Mouse (Mus musculus) right cerebral cortex, postnatal 36 days (tissue): ENCODE measurements at regions not wholly inside any gene's neighbourhood (a gene's known extent, or its start where the extent isn't known, plus 50 kb on each side); places are given as distances from the start of the nearest gene placed in this dataset.

Experiments used
- DNase-seq, 2 experiments: peaks; one replicate each; pipeline ENCODE4 v3.0.0; 2022; ENCODE audit warnings: low spot score in 2 of 2, mixed read lengths in 1 of 2

DNA sequence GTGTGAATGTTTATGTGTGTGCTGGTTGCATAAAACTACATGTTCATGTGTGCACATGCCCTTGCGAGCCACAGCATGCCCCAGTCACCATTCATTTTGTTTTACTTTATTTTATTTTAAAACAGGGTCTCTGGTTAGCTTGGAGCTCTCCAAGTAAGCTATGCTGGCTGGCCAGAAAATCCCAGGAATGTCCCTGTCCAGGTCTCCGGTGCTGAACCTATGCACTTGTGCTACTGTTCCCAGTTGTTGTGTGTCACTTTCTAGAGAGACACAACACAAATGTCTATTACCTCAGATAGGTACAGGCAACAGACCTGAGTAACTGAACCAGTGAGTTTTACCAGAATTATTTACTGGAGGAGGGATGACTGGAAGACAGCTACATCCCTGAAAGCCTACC lies 530.4 kb upstream of the Castor2 start:
- no peak for DNase-seq

DNA sequence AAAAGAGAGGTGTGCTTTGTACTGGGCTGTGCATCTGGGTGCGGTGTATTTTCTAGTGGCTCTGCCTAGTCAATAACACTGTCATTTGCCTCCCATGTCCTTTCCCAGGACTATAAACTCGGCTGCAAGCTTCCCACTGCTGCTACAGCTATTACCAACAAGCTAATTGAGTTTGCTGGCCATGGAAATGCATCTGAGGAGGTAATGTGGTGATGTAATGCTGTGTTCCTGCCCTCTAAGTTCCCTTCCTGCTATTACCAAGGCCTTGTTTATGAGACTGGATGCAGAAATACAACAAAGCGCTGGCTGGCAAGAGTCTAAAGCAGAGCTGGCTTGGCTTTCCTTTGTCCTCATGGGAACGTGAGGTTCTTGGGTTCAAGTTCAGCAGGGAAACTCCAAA lies 533.0 kb upstream of the Castor2 start:
- no peak for DNase-seq

GRCm38 (mm10) chr5:133550657-133551056 lies 548.9 kb upstream of the Castor2 start:
- no peak for DNase-seq

GRCm38 (mm10) chr5:133542217-133542616 lies 557.3 kb upstream of the Castor2 start:
- DNase-seq: no peak

- peak; percentile 4 to 30 for DNase-seq
Observed at GRCm38 (mm10) chr5:133532678-133533077, 566.8 kb upstream of the Castor2 start.

DNA sequence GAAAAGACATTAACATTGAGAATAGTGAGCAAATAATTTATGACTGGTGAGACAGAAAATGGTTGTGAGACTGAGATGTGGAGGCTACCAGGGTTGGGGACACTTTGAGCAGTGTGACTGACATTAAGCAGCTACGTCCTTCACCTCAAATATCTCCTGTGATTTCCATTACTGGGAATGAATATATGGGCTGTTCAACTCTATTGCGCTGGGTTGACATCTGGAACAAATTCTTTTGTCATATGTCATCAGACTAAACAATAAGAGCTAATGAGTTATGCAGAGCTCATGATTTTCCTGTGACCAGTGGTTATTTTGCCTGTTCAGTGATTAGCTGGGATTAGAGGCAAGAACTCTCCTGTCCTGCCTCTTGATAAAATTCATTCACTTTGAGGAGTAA lies 593.9 kb upstream of the Castor2 start:
- no peak for DNase-seq

DNA sequence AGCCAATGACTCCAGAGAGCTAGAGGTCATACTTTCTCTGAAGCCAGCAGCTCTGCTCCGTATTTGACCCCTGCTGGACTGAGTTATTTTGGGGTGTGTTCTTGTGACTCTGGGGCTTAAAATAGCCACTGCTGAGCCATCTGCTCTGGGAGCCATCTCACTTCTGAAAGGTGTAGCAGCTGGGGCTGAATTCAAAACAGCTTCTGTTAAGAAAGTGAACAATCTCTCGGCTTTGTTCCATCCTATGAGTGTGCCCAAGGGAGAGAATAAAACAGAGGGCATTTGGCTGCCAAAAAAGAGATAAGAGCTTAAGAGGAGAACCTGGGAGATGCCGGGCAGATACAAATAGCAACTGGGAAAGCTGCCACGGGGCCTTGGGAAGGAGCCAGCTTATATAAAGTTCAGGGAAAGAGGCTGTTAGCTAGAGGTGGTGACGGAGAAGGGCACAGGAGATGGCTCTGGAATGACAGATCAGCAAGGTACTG lies 611.7 kb upstream of the Castor2 start:
- DNase-seq: peak; percentile 57 to 58

- DNase-seq: peak; percentile 20 to 27
Observed at GRCm38 (mm10) chr5:133482291-133483086, 617.0 kb upstream of the Castor2 start.

DNA sequence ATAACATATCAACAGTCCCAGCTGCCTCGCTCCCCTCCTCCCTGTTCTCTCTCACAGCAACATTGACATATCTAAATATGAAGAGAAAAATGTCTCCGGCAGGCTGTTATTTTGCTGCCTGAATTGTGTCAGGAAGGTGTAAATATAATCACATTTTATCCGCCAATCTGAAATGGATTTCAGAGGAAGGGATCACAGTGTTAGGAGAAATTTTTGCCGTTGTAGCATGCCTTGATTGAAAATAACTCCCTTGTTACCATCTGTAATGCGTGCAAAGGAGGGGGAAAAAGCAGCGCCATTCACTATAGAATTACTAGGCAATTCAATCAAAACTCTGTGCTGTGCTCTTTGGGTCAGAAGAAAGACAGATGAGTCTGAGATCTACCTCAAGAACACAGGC lies 620.3 kb upstream of the Castor2 start:
- DNase-seq: no peak

- peak; percentile 37 to 57 for DNase-seq
Observed at GRCm38 (mm10) chr5:133453349-133454049, 646.0 kb upstream of the Castor2 start.

DNA sequence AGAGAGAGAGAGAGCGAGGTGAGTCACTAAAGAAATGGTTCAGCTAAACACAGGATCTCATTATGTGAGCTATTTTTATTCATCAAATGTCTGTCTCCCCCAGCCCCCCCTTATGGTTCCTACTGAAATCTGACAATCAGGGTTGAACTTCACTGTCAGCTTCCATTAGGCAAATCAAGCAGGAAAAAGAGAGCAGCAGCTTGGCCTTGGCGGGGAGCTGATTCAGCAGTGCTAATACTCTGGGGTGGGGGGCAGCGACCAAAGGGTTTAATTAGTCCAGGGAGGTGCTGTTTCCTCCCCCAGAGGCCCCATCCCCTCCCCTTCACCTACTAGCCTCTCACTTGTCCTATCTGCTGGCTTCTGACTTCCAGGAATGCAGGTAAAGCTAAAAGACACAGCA lies 649.6 kb upstream of the Castor2 start:
- DNase-seq: no peak

DNA sequence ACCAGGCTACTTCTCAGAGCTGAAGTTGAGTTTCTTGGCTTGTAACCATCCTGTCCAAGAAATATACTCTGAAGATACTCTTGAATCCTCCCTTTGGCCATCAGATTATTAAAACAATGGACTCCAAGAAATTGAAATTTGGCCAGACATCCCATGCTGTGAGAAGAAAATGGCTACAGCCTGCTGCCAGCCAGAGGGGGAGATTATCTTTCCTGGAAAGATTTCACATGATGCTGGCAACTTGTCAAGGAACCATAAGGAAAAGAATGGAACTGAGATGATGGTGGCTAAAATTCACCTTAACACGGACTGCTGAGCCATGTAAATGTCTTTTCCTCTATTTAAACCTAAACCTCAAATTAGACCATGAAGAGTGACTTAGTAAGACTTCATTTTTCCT lies 698.7 kb upstream of the Castor2 start:
- no peak for DNase-seq

GRCm38 (mm10) chr5:133389896-133390295 lies 709.6 kb upstream of the Castor2 start:
- DNase-seq: no peak

DNA sequence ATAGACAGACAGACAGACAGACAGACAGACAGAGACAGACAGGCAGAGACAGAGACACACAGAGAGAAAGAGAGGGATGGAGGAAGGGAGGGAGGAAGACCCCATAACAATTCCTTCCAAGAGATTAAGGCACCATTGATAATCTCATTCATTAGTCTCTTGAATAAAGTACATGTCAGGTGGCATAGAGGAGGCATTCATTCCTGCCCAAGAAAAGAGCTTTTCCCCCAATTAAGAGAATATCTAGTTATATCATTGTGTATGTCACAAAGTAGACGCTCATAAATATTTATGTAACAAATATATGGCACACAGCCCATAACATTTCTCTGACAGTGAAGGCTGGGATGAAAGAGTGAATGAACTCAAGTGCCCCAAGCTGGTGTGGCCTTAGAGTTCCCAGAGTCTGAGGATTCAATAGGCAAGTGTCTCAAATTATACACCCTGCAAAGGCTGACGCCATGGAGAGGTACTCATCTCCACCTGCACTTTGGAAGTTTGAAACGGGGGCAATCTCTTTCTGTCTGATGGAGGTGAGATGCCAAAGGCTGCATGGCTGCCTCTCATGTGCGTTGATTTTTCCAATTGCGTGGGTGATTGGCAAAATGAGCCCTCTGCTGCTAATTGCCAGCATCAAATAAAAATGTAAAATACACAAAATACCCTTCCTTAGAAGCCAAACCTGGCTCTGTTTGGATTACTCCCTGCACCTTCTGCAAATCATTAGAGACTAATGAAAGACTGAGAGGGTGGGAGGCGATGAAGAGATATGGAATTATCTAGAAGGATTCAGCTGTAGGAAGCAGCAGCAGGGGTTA lies 710.3 kb upstream of the Castor2 start:
- DNase-seq: no peak

GRCm38 (mm10) chr5:133385374-133386349 lies 713.8 kb upstream of the Castor2 start:
- no peak for DNase-seq

- DNase-seq: peak; percentile 47 to 49
Observed at GRCm38 (mm10) chr5:133365771-133366170, 733.7 kb upstream of the Castor2 start.

DNA sequence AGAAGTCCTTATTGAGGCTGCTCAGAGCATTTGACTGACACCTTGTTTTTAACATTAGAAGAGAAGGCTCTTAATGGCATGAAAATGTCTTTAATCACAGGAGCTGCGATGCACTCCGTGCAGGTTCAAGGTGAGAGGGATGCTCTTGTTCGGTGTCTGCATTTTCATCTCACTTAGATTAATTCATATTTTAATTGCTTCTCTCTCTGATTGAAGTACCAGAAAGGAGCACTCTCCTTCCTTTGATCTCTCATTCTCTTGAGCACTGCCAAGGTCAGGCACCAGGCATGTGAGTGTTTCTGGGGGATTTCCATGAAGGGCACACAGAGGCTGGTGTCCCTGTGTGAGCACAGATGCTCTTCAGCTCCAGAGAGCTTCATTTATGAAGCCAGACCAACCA lies 752.0 kb upstream of the Castor2 start:
- DNase-seq: no peak

DNA sequence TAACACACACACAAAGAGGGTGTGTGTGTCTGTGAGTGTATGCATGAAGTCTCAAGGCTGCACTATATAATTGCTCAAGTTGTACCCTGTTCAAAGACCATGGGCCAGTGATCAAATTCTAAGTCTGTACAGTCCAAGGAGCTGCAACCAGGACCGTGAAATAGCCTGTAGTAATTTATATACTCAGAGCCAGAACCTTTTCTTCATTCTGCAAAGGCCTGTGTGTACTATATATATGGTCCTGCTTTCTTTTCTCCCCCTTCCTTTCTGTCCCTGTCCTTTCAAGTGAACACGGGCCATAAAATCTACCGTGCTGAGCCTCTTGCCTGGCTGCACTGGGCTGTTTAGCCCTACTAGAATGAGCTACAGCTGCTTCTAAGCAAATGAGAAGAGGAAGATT lies 757.5 kb upstream of the Castor2 start:
- DNase-seq: no peak

- no peak for DNase-seq
Observed at GRCm38 (mm10) chr5:133320626-133321025, 777.5 kb upstream of the Auts2 start.

DNA sequence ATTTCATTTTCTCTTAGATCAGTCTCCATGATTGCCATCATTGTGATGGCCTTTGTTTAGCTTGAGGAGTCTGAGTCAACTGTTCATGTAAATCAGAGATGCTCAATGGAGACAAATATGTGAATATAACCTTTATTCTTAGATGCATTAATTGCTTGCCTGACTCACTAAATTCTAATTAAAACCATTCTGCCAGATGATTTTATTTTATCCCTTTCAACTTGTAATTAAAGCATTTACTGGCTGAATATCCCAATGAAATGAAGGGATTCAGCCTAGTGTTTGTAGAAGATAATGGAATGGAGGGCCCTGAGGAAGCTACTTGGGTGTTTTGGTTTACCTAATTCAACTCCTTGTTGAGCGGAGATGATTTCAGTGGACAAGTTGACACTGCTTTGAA lies 777.1 kb upstream of the Auts2 start:
- DNase-seq: no peak

DNA sequence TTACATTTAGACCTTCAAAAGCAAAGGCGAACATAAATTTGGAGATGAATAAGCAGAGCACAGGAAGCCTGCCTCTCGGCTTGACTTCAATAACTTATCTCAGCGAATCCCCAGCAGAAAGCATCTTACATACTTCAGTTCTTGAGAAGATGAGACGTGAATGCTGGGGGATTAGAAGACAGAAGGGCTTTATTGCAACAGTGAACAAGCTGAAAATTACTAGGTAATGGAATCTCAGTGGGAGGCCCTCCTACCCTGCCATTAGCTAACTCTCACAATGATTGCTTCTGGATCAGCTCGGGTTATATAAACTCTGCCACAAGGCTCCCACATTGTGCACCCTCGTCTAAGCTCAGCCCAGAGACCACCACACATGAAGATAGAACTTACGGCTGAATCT lies 770.9 kb upstream of the Auts2 start:
- no peak for DNase-seq
